Mouse (Mus musculus) MN1 (cell line): ENCODE results near the gene Erfe.

ENCODE experiments used
- DNase-seq: peaks from one replicate; pipeline ENCODE4 v3.0.0-alpha.2; 2016; ENCODE audit warnings: low spot score

Gene Erfe

DNA sequence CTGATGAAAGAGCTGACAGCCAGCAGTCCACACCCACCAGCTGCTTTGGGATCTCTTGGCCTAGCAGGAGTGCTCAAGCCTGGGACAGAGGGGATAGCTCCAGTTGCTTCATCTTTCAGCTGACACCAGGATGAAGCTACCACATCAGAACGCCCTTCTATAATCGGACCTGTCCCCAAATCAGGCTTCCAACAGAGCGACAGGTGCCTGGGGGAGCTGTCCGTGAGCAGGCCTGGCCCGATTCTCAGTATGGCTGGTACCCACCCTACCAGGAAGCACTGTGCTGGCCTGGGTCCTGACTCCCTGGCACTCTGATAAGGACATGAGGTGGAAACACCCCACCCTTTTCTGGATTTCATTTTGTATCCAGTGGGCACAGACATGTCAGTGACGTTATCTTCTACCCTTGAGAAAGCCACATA, 7.2 kb downstream of the Erfe start:
- no peak for DNase-seq

GRCm38 (mm10) chr1:91380453-91381090, 14.3 kb downstream of the Erfe start:
- DNase-seq: peak; percentile 79

- no peak for DNase-seq
Observed at GRCm38 (mm10) chr1:91381091-91381471, 14.9 kb downstream of the Erfe start.

DNA sequence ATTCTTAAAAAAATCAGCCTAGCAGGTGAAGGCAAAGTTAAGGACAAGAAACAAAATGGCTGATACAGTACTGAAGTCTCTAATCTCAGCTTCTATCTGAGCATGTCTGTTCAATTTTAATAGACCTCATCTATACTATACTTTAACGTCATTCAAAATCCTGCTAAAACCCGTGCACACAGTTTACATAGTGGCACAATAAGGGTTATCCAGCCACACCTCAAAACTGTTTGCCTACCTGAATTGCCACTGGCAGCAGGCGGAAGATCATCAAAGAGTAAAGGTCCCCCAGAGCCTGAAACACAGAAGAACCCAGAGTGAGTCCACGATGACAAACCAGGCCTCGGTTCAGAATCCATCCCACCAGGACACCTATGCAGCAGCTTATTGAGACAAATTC, 24.1 kb downstream of the Erfe start:
- no peak for DNase-seq

GRCm38 (mm10) chr1:91397927-91398259, 31.7 kb downstream of the Erfe start:
- DNase-seq: peak; percentile 48

GRCm38 (mm10) chr1:91398260-91399062, 32.2 kb downstream of the Erfe start, which contains the start of gene Ilkap:
Gene Ilkap (minus strand): TSS chr1:91398815.
- peak; percentile 91 for DNase-seq

DNA sequence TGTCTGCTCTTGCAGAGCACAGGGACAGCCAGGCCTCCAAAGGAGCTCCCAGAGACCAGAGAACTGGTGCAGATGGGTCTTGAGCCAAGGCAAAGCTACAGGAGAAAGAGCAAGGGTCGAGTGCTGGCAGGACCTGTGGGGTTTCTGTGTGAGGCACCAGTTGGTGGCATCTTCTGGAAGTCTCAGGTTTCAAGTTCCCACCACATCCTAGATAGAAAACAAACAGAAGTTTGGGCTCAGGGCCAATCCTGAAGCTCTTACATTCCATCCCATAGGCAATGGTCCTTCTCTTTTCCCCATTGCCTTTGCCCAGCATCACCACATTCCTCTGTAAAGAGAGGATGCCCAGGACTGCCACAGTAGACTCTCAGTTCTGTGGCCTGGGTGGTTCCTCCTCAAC, 38.7 kb downstream of the Erfe start:
- no peak for DNase-seq

- no peak for DNase-seq
Observed at GRCm38 (mm10) chr1:91405406-91406169, 39.4 kb downstream of the Erfe start.

DNA sequence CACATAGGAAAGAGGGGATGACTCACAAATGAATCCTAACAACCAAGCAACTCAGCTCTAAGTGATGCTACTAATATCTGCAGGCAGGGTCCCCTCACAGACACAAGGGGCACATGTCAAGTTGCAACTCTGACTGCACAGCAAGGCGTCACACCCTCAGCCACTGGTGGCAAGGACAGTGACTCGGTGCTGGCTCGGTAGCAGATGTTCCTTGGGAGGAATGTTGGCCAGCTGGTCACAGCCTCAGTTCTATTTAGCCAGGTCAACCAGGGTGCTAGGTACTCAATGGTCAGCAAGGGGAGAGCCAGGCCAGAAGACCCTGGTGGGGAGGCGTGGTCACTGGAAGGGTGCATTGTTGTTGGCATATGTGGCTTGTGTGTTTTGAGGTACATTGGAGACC, 41.6 kb downstream of the Erfe start:
- DNase-seq: no peak

DNA sequence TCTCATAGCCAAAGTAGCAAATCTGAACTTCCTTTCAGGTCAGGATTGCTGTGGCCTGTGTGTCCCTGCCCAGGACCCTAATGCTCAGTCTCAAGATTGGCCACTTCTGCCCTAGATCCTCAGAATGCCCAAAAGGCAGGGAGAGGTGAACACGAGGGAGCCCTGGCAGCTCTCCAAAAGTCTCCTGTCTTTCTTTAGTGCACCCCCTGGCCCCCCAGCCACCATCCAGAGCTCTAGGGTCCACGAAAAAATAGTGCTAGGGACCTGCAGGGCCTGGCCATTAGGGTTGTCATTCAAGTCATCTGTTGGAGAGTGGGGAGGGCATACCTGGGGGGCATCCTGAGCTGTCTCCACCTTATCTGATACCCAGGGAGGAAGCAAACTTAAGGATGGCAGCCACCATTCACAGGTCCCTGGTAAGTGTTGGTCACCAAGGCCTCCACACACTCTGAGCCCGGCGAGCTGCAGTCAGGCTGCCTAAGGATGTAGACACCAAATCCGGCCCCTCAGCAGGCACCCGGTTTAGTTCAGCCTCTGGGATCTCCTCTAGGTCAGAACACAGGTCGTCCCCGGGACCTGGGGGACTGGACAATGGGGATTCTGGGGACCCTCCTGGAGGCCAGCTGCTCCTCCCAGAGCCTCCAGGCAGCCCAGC, 45.5 kb downstream of the Erfe start:
- no peak for DNase-seq

DNA sequence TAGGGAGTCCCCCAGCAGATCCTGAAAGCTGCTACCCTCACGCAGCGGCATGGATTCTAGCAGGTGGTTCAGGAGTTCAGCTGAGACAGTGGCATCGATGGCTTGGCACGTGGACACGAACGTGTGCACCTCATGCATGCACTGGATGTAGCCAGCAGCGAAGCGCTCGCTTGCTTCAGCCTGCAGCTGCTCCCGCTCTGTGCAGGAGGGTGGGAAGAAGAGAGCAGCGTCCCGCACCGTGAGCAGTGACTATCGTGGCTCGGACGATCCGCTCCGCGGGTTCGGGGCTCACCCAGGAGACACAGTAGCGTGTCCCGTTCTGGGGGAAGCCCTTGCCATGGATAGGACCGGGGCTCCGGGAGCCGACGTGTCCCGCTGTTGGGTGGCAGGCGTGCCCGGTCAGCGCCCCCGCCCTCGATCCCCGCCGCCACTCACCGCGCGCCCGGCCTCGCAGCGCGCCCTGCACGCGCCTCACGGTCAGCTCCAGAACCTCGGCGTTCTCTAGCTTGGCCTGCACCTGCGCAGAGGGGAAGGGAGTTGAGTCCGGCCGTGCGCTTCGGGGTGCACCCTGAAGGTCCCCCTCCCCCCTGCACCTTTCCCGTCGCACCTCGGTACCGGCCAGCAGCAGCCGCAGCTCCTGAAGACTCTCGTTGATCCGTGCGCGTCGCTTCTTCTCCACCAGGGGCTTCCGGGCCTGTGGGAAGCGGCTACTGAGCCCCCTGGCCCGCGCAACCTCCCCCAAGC, 46.2 kb downstream of the Erfe start:
- no peak for DNase-seq

- peak; percentile 98 for DNase-seq
Observed at GRCm38 (mm10) chr1:91413030-91413506, 46.8 kb downstream of the Erfe start.

DNA sequence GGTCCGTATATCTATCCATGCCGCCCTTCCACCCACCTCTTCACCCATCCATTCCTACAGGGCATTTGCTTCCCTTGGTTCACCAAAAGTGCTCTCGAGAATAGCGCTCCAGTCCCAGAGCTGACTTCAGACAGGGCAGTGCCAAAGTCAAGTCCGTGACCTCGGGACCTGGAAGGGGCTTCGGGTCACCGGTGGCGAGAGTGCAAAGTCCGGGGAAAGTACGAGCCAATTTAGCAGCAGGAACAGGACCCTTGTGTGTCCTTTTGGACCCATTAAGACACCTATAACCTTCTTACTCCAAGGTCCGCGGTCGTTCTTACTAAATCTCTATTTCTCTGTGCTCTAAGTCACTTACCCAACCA, 47.3 kb downstream of the Erfe start:
- DNase-seq: no peak

- DNase-seq: peak; percentile 89
Observed at GRCm38 (mm10) chr1:91413898-91414594, 47.8 kb downstream of the Erfe start, which contains the start of gene Hes6. Gene Hes6 (minus strand): TSS chr1:91414038.

DNA sequence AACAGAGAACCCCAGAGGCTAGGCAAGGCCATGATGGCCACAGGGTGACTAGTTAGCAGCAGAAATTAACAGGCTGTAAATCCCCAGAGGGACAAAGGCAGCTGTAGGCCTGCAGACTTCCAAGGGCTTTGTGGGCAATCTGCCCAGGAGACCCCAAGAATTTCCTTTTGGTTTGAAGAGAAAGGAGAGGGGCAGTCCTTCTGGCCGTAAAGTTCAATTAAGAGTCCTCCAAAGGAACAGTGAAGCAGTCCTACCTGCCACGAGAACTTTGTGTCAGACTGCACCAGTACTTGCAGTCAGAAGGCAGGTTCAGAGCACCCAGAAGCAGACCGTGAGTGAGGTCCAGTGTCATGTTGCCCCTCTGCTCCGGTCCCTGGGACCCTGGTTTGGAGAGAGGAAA, 48.7 kb downstream of the Erfe start:
- DNase-seq: peak; percentile 28

DNA sequence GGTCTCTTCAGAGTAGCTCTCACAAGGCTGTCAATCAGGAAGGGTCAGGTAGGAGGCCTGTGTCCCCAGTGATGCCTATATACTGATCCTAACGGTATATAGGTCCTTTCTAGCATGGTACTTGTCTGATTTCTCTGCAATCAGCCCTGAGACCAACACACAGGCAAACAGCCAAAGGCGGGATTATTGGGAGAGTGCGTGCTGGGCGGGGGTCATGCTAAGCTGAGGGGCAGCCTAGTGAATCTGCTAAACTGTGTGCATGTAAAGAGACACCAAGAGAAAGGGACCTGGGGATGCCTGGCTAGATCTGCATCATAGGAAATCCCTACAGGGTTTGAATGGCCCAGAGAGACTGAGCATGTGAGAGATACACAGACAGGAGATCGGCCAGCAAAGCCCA, 49.1 kb downstream of the Erfe start:
- no peak for DNase-seq

- DNase-seq: no peak
Observed at GRCm38 (mm10) chr1:91417991-91418390, 51.8 kb downstream of the Erfe start.

GRCm38 (mm10) chr1:91419862-91420600, 53.8 kb downstream of the Erfe start:
- DNase-seq: peak; percentile 25

DNA sequence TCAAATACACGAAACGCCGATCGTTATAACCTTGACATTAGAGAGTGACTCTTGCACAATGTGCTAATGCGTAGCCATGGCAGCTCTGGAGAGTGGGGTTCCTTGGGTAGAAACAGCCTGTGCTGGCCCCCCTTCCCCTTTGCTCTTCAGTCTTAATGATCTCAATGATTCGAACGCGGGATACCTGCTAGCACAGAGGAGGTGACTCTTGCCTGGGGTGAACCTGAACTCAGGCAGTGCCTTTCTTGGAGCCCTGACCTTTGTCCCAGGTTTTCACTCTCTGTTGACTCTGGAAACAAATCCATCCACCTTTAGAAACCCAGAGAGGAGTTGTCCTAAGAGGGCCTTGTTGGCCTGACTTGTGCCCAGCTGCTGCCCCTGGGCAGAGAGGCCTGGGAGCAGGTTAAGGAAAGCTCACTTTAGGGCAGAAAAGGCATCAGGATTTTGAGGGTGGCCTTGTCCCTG, 54.4 kb downstream of the Erfe start:
- DNase-seq: no peak
